Mouse (Mus musculus) MEL (cell line): ENCODE measurements around the gene Cdkl2. TPM values are rescaled to one million over a fixed set of nuclear protein-coding genes. Genes with fewer than 3 reads are reported as not detected.

ENCODE experiments used
- DNase-seq: peaks from one replicate; pipeline ENCODE4 v3.0.0; 2011; ENCODE audit warnings: low read depth, low spot score
- H3K27ac ChIP-seq: 2 replicates; pipeline ENCODE4 v1.5.1; 2012; ENCODE audit warnings: low read depth, mild to moderate bottlenecking, control low read depth, low read length, moderate library complexity; ENCODE audit not compliant: control insufficient read depth
- H3K27me3 ChIP-seq, 2 experiments: fragments of 150-350 bp in 1 of 2; sonication (generic) in 1 of 2; 2 replicates each; pipeline ENCODE4 v1.6.1; 2012; ENCODE audit warnings: low read length in 2 of 2, mild to moderate bottlenecking in 2 of 2, improper control_type of control experiment in 1 of 2, moderate library complexity in 1 of 2; ENCODE audit not compliant: insufficient read depth in 2 of 2, control insufficient read depth in 1 of 2
- H3K36me3 ChIP-seq, 2 experiments: 2 replicates each; pipeline ENCODE4 v1.6.1; 2012 to 2014; ENCODE audit warnings: low read length in 2 of 2, improper control_type of control experiment in 1 of 2, inconsistent platforms in 1 of 2, mild to moderate bottlenecking in 1 of 2; ENCODE audit not compliant: insufficient read depth in 2 of 2, control insufficient read depth in 1 of 2
- H3K4me1 ChIP-seq, 2 experiments: fragments of 150-350 bp in 1 of 2; sonication (generic) in 1 of 2; 2 replicates each; pipeline ENCODE4 v1.6.1; 2012; ENCODE audit warnings: low read length in 2 of 2, improper control_type of control experiment in 1 of 2, mild to moderate bottlenecking in 1 of 2; ENCODE audit not compliant: insufficient read depth in 2 of 2, control insufficient read depth in 1 of 2
- H3K4me3 ChIP-seq, 2 experiments: fragments of 150-350 bp in 1 of 2; sonication (generic) in 1 of 2; 2 replicates each; pipeline ENCODE4 v1.5.1; 2012; ENCODE audit warnings: low read depth in 2 of 2, low read length in 2 of 2, mild to moderate bottlenecking in 2 of 2, moderate library complexity in 2 of 2, control low read depth in 1 of 2, improper control_type of control experiment in 1 of 2; ENCODE audit not compliant: control insufficient read depth in 1 of 2, insufficient read depth in 1 of 2
- H3K79me2 ChIP-seq: 2 replicates; pipeline ENCODE4 v1.6.1; 2012; ENCODE audit warnings: mild to moderate bottlenecking, low read length, moderate library complexity; ENCODE audit not compliant: control insufficient read depth, poor library complexity, insufficient read depth
- H3K9ac ChIP-seq: 2 replicates; pipeline ENCODE4 v1.6.1; 2012; ENCODE audit warnings: low read depth, mild to moderate bottlenecking, control low read depth, low read length, moderate library complexity; ENCODE audit not compliant: control insufficient read depth, poor library complexity, severe bottlenecking
- H3K9me3 ChIP-seq: fragments of 150-350 bp; sonication (generic); replicated peaks from 2 replicates; pipeline ENCODE4 v1.6.1; 2012; ENCODE audit warnings: mild to moderate bottlenecking, low read length, improper control_type of control experiment, moderate library complexity; ENCODE audit not compliant: insufficient read depth
- BHLHE40 ChIP-seq: IDR thresholded peaks from 2 replicates; pipeline ENCODE4 v1.6.1; 2012; ENCODE audit warnings: low read depth, mild to moderate bottlenecking, inconsistent platforms, low read length, improper control_type of control experiment, borderline replicate concordance
- CHD1 ChIP-seq: IDR thresholded peaks from 2 replicates; pipeline ENCODE4 v1.6.1; 2012; ENCODE audit warnings: low read depth, mild to moderate bottlenecking, inconsistent platforms, low read length, improper control_type of control experiment
- CTCF ChIP-seq, 3 experiments: IDR thresholded peaks in 2 of 3; conservative IDR thresholded peaks in 1 of 3; 2 replicates each; pipeline ENCODE4 v1.5.1; 2011 to 2012; ENCODE audit warnings: low read length in 3 of 3, low read depth in 2 of 3, mild to moderate bottlenecking in 2 of 3, improper control_type of control experiment in 1 of 3, inconsistent platforms in 1 of 3, mixed read lengths in 1 of 3, moderate library complexity in 1 of 3; ENCODE audit not compliant: control insufficient read depth in 1 of 3, insufficient read depth in 1 of 3, poor library complexity in 1 of 3, severe bottlenecking in 1 of 3
- E2F4 ChIP-seq: IDR thresholded peaks from 2 replicates; pipeline ENCODE4 v1.6.1; 2011; ENCODE audit warnings: low read depth, low read length, improper control_type of control experiment, borderline replicate concordance
- ELF1 ChIP-seq: IDR thresholded peaks from 2 replicates; pipeline ENCODE4 v1.6.1; 2014; ENCODE audit warnings: low read depth, mild to moderate bottlenecking, inconsistent platforms, low read length, improper control_type of control experiment, moderate library complexity
- EP300 ChIP-seq, 2 experiments: IDR thresholded peaks; 2 replicates each; pipeline ENCODE4 v1.6.1; 2011; ENCODE audit warnings: improper control_type of control experiment in 2 of 2, low read length in 2 of 2, low read depth in 1 of 2, mild to moderate bottlenecking in 1 of 2
- ETS1 ChIP-seq: IDR thresholded peaks from 2 replicates; pipeline ENCODE4 v1.6.1; 2012; ENCODE audit warnings: low read depth, mild to moderate bottlenecking, inconsistent platforms, low read length, improper control_type of control experiment, moderate library complexity
- JUND ChIP-seq: IDR thresholded peaks from 2 replicates; pipeline ENCODE4 v1.6.1; 2011; ENCODE audit warnings: low read depth, mild to moderate bottlenecking, improper control_type of control experiment, low read length
- MAX ChIP-seq: IDR thresholded peaks from 2 replicates; pipeline ENCODE4 v1.6.1; 2011; ENCODE audit warnings: low read length, improper control_type of control experiment
- MAZ ChIP-seq: IDR thresholded peaks from 2 replicates; pipeline ENCODE4 v1.6.1; 2012; ENCODE audit warnings: low read depth, mild to moderate bottlenecking, inconsistent platforms, low read length, improper control_type of control experiment
- MYB ChIP-seq: IDR thresholded peaks from 2 replicates; pipeline ENCODE4 v1.6.1; 2011; ENCODE audit warnings: mild to moderate bottlenecking, low read depth, low read length, improper control_type of control experiment
- MYC ChIP-seq: IDR thresholded peaks from 2 replicates; pipeline ENCODE4 v1.6.1; 2011; ENCODE audit warnings: low read depth, mild to moderate bottlenecking, low read length, improper control_type of control experiment, moderate library complexity
- NRF1 ChIP-seq: IDR thresholded peaks from 2 replicates; pipeline ENCODE4 v1.6.1; 2014; ENCODE audit warnings: low read depth, mild to moderate bottlenecking, inconsistent platforms, low read length, improper control_type of control experiment, moderate library complexity; ENCODE audit not compliant: poor library complexity, insufficient read depth, severe bottlenecking
- POLR2A ChIP-seq, 2 experiments: IDR thresholded peaks; 2 replicates each; pipeline ENCODE4 v1.6.1; 2011 to 2012; ENCODE audit warnings: low read length in 2 of 2, mild to moderate bottlenecking in 2 of 2, control low read depth in 1 of 2, improper control_type of control experiment in 1 of 2, low read depth in 1 of 2, moderate library complexity in 1 of 2; ENCODE audit not compliant: control insufficient read depth in 1 of 2, insufficient read depth in 1 of 2, poor library complexity in 1 of 2
- POLR2AphosphoS5 ChIP-seq: IDR thresholded peaks from 2 replicates; pipeline ENCODE4 v1.6.1; 2012; ENCODE audit warnings: low read depth, borderline replicate concordance, mild to moderate bottlenecking, inconsistent platforms, low read length, moderate library complexity, mixed read lengths
- RAD21 ChIP-seq: IDR thresholded peaks from 2 replicates; pipeline ENCODE4 v1.6.1; 2011; ENCODE audit warnings: mild to moderate bottlenecking, low read depth, low read length, improper control_type of control experiment
- RCOR1 ChIP-seq: IDR thresholded peaks from 2 replicates; pipeline ENCODE4 v1.6.1; 2012; ENCODE audit warnings: low read depth, mild to moderate bottlenecking, inconsistent platforms, low read length, improper control_type of control experiment
- SIN3A ChIP-seq: IDR thresholded peaks from 2 replicates; pipeline ENCODE4 v1.6.1; 2012; ENCODE audit warnings: low read length, improper control_type of control experiment, inconsistent platforms
- SMC3 ChIP-seq: IDR thresholded peaks from 2 replicates; pipeline ENCODE4 v1.6.1; 2011; ENCODE audit warnings: low read depth, low read length, improper control_type of control experiment
- TAL1 ChIP-seq: IDR thresholded peaks from 2 replicates; pipeline ENCODE4 v1.6.1; 2012; ENCODE audit warnings: mild to moderate bottlenecking, inconsistent platforms, low read length, moderate library complexity, mixed read lengths
- TBP ChIP-seq: IDR thresholded peaks from 2 replicates; pipeline ENCODE4 v1.8.0; 2011; ENCODE audit warnings: low read depth, low read length, improper control_type of control experiment
- TCF12 ChIP-seq: IDR thresholded peaks from 2 replicates; pipeline ENCODE4 v1.6.1; 2014; ENCODE audit warnings: low read depth, mild to moderate bottlenecking, inconsistent platforms, low read length, improper control_type of control experiment, moderate library complexity
- USF2 ChIP-seq, 2 experiments: IDR thresholded peaks; 2 replicates each; pipeline ENCODE4 v1.6.1; 2011 to 2012; ENCODE audit warnings: improper control_type of control experiment in 2 of 2, low read length in 2 of 2, borderline replicate concordance in 1 of 2, inconsistent platforms in 1 of 2, low read depth in 1 of 2, mild to moderate bottlenecking in 1 of 2; ENCODE audit not compliant: insufficient read depth in 1 of 2
- ZC3H11A ChIP-seq: IDR thresholded peaks from 2 replicates; pipeline ENCODE4 v1.6.1; 2012; ENCODE audit warnings: low read depth, mild to moderate bottlenecking, inconsistent platforms, low read length, improper control_type of control experiment
- ZKSCAN1 ChIP-seq: IDR thresholded peaks from 2 replicates; pipeline ENCODE4 v1.6.1; 2012; ENCODE audit warnings: low read depth, mild to moderate bottlenecking, inconsistent platforms, low read length, improper control_type of control experiment, moderate library complexity
- polyA plus RNA-seq, 2 experiments: library from polyadenylated mRNA; stranded (reverse) in 1 of 2; unstranded in 1 of 2; fragments of >175 nt in 1 of 2; fragments of >200 nt in 1 of 2; gene quantifications; 2 replicates each; pipeline versions ENCODE4 v1.2.1 to v1.2.4; 2012; ENCODE audit warnings: low replicate concordance in 2 of 2, low read depth in 1 of 2; ENCODE audit not compliant: insufficient read length in 2 of 2, insufficient read depth in 1 of 2, missing spikeins in 1 of 2
- total RNA-seq: library from RNA; depleted of rRNA; stranded (reverse); fragments of 300-350 nt; gene quantifications from 2 replicates; pipeline ENCODE4 v1.2.3, GENCODE M21; 2012

Cdkl2 gene
- total and polyA plus RNA-seq, 3 experiments, result 0.08 to 0.53 TPM; not detected in 1

DNA sequence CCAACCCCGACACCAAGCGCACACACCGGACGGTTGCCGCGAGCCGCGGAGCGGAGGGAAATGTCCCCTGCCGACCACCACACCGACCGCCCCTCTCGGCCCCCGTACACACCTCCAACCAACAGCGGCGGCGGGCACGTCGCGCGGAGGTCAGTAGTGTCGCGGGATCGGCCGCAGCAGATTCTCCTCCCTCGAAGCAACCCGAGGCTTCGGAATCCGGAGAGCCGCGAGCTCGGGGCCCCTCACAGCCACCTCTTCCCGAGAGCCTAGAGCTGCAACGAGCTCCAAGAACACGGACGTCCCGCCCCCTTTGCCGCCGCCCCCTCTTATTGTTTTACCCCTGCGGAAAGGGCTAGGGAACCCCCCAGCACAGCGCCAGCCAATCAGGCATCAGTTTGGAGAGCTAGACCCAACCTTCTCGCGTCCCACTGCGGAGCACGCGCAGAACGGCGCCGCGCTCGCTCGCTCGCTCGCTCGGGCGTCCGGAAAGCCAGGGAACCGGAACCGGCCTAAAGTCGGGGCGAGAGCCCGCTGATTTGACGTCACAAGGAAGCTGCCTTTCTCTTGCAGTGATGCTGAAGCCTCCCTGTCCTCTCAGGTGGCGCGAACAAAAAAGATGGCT is 39.8 kb upstream of the Cdkl2 start, which contains the start of gene G3bp2 (continued):
- TF ChIP-seq BHLHE40 (no peak), EP300 (IDR thresholded peaks at IDR 0.05; ENCODE audit: low read depth in 1 of 2, low read length in 2 of 2) (no peak; a peak in 1 of 4 replicates), SMC3 (no peak), POLR2AphosphoS5 (no peak), MYB (no peak), NRF1 (peak; percentile 88), RCOR1 (no peak), ETS1 (no peak), E2F4 (no peak), TCF12 (peak; percentile 53; the same call in 1 of the 2 replicates), MYC (0 out of 2 replicates have a peak, but pooled peaks have one; percentile 18), JUND (no peak), USF2 (IDR thresholded peaks at IDR 0.05; ENCODE audit: borderline replicate concordance in 1 of 2, insufficient read depth in 1 of 2, low read depth in 1 of 2, low read length in 2 of 2) (no peak), TBP (peak; percentile 94), MAZ (peak; percentile 58; the same call in 1 of the 2 replicates), ZC3H11A (no peak)

DNA sequence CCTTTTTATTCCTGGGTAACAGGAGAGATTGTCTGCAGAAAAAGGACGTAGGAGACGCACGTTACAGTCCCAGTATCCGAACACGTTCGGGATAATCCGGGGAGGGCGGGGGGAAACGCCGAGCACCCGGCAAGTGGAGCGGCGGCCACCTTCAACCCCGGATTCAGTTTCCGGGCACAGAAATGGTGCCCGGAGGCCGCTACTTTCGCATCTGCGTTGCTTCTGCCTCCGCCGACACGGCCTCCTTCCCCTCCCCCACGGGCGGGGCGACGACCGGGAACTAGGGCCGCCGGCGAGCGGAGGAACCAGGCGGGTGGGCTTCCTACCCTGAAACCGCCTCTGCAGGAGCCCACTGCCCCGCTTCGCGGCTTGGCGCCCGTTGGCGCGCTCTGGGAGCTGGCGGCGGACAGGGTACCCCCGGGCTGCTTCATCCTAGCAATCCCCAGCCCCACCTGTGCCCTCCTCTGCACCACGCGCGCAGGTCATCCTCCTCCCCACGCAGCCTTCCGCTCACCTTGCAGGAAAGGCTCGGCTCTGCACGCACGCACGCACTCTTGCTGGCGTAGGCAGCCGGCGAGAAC is 39.2 kb upstream of the Cdkl2 start:
- peak; percentile 69 for DNase-seq
- Histone ChIP-seq H3K4me3 (peak overlapping the region; percentile 76 to 80), H3K4me1 (peaks cover 15 to 24% of the 10 kb centered on the region in 2 experiments), H3K27me3 (no peaks in the 10 kb centered on the region), H3K79me2 (peaks cover 46% of the 10 kb centered on the region), H3K27ac (peak overlapping the region; percentile 78), H3K9me3 (no peaks in the 10 kb centered on the region), H3K9ac (peak overlapping the region; percentile 81), H3K36me3 (peaks cover 0 to 35% of the 10 kb centered on the region in 2 experiments; a peak in 3 of 4 replicates)
- TF ChIP-seq ETS1, result no peak
- TF ChIP-seq RCOR1, result no peak
- TF ChIP-seq NRF1, result no peak
- 0 out of 2 replicates have a peak, but pooled peaks have one; percentile 19 for TF ChIP-seq TCF12
- no peak for TF ChIP-seq CTCF (IDR thresholded peaks at IDR 0.05 in 2 of 3, conservative IDR thresholded peaks at IDR 0.05 in 1 of 3; ENCODE audit: control insufficient read depth in 1 of 3, insufficient read depth in 1 of 3, low read depth in 2 of 3, low read length in 3 of 3, poor library complexity in 1 of 3, severe bottlenecking in 1 of 3)
- peak in 1 of 2 experiments; percentile 21; a peak in 2 of 4 replicates for TF ChIP-seq POLR2A (IDR thresholded peaks at IDR 0.05; ENCODE audit: control insufficient read depth in 1 of 2, insufficient read depth in 1 of 2, low read depth in 1 of 2, low read length in 2 of 2, poor library complexity in 1 of 2)
- TF ChIP-seq TAL1, result no peak
- peak; percentile 39 for TF ChIP-seq SIN3A
- no peak for TF ChIP-seq RAD21
- no peak for TF ChIP-seq ZKSCAN1
- peak; percentile 70; the same call in 1 of the 2 replicates for TF ChIP-seq MAZ
- peak; percentile 52; the same call in 1 of the 2 replicates for TF ChIP-seq MAX
- TF ChIP-seq ELF1, result 0 out of 2 replicates have a peak, but pooled peaks have one; percentile 13
- no peak for TF ChIP-seq CHD1
- TF ChIP-seq E2F4, result no peak
- TF ChIP-seq, all 39 proteins: peak for 6
